Mouse (Mus musculus) cerebellum, postnatal 14 days (tissue): Measurements from ENCODE around the gene Cd151.

Experiments
- DNase-seq, 2 experiments: peaks; one replicate each; pipeline ENCODE4 v3.0.0; 2021; ENCODE audit warnings: mixed read lengths in 2 of 2

Cd151 gene

DNA sequence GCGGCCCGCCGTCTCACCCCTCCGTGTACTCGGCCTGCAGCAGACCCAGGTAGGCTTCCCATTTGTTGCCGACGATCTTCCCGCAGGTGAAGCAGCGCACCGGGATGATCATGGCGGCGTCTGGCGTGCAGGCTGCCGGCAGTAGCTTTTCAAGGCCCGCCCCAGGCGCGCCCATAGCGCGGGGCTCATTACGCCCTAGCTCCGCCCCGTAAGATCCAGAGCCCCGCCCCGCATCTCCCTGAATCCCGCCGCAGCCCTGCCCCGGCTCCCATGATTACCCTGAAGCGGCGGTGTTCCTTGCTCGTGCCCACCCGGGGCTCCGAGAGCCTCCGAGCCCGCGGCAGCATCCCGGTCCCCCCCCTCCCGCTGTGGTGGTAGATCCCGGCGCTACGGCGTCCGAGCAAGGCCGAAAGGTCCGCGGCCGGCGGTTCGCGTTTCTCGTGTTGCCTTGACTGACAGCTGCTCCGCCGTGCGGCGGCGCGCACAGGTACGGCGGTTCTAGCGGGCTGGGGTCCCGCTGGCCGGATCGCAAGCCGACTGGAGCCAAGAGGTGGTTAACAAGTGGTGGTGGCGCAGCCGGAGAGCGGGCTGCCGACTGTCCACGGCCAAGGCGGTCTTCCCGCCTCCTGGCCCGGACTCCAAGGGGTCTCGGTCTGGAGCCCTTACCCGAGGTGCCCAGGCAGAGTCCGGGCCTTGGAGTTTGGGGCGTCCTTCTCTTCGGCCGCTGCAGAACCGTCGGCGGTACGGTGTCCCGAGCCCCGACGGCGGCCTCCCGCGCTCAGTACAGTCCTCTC is 8.0 kb downstream of the Cd151 start, which contains the start of the genes Polr2l and Tspan4:
Gene Polr2l, minus strand, starts transcription at position 122 of the 794 bp plus-strand sequence.
Gene Tspan4, plus strand, starts transcription at position 230 of the 794 bp plus-strand sequence.
- peak; percentile 91 to 92 for DNase-seq

GRCm38 (mm10) chr7:141475805-141476158 is 8.6 kb downstream of the Cd151 start:
- DNase-seq: no peak

GRCm38 (mm10) chr7:141476226-141476980 is 9.2 kb downstream of the Cd151 start:
- peak in 1 of 2 experiments; percentile 65 for DNase-seq

DNA sequence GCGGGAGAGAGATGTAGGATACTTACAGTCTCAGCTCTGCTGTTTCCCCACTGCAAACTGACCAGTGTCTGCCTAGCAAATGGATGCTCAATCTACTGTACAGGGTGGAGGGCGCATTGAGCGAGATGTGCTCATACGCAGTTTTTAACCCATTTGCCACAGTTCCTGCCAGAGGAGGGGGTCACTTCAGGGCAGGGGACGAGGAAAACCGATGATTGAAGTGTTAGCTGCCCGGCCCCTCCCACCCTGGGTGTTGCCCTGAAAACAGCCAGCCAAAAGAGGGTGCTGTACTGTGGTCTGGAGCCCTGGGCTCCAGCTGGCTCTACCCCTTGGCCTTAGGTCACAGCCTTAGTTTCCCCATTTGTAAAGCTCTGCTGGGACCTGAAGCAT is 9.8 kb downstream of the Cd151 start:
- DNase-seq: no peak

DNA sequence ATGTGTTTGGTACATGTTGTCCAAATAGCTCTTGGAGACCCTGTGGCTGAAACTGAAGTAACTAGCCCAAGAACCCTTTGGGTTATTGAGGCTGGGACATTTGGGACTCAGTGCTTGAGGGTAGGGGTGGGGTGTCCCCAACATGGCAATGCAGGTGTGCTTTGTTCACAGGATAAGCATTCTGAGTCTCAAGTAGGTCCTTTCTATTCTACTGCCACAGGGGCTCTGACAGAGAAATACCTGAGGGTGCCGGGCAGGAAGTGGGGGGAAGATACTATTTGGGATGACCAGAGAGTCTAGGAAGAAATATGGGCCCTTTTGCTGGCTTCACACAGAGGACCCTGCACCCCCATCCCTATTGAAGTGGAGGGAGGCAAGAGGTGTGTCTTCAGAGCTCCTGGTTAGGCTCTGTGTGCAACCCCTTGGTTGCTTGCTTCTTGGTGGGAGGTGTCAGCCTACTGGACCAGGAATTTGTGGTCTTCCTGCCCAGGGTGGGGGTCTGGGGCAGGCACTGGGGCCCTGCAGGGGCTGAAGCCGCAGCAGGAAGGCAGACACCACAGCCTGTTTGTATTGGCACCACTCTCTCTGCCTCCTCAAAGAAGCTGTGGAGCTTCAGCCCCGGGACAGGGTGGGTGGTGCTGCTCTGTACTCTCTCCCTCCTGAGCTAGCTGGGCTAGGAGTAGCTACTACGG is 10.5 kb downstream of the Cd151 start:
- no peak for DNase-seq

GRCm38 (mm10) chr7:141478270-141478748 is 11.1 kb downstream of the Cd151 start:
- no peak for DNase-seq

- peak; percentile 84 to 91 for DNase-seq
These were observed 13.8 kb downstream of the Cd151 start for GRCm38 (mm10) chr7:141480842-141481497.

DNA sequence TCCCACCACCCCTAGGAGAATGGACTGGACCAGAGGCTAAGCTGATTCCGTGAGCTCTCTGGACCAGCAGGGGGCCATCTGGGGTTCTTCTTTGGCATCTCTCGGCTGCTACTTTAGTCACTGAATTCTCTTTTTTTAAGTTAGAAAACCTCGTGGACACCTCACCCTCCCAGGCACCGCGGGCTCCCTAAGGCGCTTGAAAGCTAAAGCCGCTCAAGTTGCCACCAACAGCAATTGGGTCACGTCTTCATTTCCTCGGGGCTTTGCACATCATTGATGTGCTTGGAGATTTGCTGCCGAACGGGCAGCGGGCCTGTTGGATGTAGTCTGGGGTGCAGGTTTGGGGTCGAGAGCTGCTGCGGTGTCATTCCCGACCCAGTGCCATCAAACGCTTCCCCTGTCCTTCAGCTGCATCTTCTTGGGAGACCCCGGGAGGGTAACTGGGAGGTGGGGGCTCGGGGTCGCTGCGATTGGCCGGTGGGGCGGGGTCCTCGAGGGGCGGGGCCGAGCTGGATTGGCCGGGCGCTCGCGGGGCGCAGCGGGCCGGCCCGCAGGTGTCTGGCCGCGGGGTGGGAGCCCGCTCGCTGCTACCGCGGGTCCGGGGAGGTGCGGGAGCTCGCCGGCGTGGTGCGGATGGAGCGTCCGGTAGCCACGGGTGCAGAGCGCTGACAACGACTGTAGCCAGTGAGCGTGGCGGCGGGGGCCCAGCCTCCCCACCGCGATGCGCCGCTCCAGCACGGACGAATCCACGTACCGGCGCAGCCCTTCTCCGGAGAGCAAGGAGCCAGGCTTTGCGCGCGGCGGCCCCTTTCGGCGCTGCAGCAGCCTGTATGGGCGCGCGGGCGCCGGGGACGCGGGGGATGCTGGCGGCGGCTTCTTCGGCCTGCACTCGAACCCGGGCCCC is 14.6 kb downstream of the Cd151 start:
- peak; percentile 89 to 93 for DNase-seq

GRCm38 (mm10) chr7:141482531-141483024 is 15.4 kb downstream of the Cd151 start:
- peak; percentile 61 to 62 for DNase-seq

GRCm38 (mm10) chr7:141483114-141483653 is 16.0 kb downstream of the Cd151 start:
- no peak for DNase-seq

GRCm38 (mm10) chr7:141484186-141485120 is 17.3 kb downstream of the Cd151 start:
- DNase-seq: peak; percentile 59 to 65

GRCm38 (mm10) chr7:141485186-141485585 is 18.0 kb downstream of the Cd151 start:
- peak in 1 of 2 experiments; percentile 65 for DNase-seq

DNA sequence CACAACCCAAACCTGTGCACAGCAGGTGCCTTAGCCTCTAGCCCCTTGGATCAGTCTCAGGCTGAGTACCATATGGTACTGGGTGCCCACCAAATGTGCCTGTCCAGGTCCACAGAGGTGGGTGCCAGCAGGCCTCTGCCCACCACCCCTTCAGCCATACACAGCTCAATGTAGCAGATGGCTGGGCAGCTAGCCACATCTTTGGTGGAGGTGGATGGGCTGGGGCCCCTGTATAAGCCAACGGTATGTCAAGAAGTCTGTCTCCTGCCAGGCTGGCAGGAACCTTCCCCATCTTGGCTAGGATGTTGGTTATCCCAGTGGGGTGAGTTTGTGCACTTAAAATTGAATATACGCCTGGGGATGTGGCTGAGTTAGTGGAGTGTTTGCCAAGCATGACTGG is 18.4 kb downstream of the Cd151 start:
- peak; percentile 98 to 99 for DNase-seq

DNA sequence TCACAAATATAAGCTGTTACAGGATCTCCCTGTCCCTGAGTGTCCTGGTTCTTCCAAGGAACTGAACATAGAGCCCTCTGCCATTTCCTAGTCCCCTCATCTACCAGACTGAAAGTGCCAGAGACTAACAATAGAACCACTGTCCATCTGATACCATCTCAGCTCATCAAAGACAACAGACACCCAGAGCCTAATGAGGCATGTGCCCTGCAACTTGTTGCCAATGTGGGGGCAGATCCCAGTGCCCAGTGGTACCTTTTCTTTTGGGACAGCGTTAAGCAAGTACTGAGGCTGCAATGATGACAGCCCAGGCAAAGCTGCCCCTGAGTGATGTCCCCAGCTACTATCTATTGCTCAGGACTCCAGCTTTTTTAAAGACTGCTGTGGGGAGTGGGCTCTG is 19.0 kb downstream of the Cd151 start:
- DNase-seq: no peak

DNA sequence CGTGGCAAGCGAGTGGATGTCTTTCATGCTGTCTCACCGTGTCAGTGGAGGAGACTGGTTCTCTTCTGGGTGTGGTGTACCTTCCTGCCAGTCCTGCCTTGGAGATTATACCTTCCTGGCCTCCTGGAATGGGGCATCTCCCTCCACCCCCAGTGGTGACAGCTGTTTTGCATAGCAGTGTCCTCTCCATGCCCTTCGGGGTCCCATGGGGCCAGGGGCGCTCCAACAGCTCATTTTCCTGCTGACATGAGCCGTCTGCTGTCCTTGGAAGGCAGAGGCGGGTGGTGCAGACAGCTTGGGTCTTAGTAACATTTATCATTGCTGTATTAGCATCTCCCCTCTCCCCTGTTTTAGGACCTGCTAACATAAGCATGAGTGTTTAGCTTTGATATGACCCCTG is 19.9 kb downstream of the Cd151 start:
- DNase-seq: peak in 1 of 2 experiments; percentile 44

GRCm38 (mm10) chr7:141491151-141491550 is 24.0 kb downstream of the Cd151 start:
- no peak for DNase-seq

- peak in 1 of 2 experiments; percentile 65 for DNase-seq
These were observed 25.5 kb downstream of the Cd151 start for GRCm38 (mm10) chr7:141492738-141493137.

GRCm38 (mm10) chr7:141493729-141494128 is 26.5 kb downstream of the Cd151 start:
- peak in 1 of 2 experiments; percentile 33 for DNase-seq

GRCm38 (mm10) chr7:141495379-141495778 is 28.2 kb downstream of the Cd151 start:
- peak in 1 of 2 experiments; percentile 52 for DNase-seq

- DNase-seq: peak; percentile 63
These were observed 28.7 kb downstream of the Cd151 start for GRCm38 (mm10) chr7:141495940-141496339.
